Mouse (Mus musculus): ENCODE results near the gene Gemin2. TPM values are rescaled to one million over a fixed set of nuclear protein-coding genes. Genes with fewer than 3 reads are reported as not detected.
A peak's percentile ranks its signal among the peaks of the same experiment; 100 is the strongest.
"Not testable (repeated sequence)": the region's sequence is repeated elsewhere in the genome, so short reads cannot be mapped to it uniquely, and the experiment has no call there.

Gemin2 gene
- 15.7 TPM in 2 replicates for polyA plus RNA-seq (2015; fragmentation: Nextera tagmentation; extraction: Ambion mirVana)

GRCm38 (mm10) chr12:59013234-59013633, at the start of gene Gemin2:
Gene Gemin2, plus strand, starts transcription at chr12:59013393.
- Histone ChIP-seq H3K9ac (replicated peaks) (peak within 1 kb of the TSS; percentile 56), H3K4me2 (replicated peaks) (peak within 1 kb of the TSS; percentile 59), H3K27me3 (no peaks in the 10 kb centered on the region), H3K4me1 (peaks cover 35% of the 10 kb centered on the region), H3K27ac (replicated peaks) (peak within 1 kb of the TSS; percentile 83), H3K36me3 (peaks cover 7% of the 10 kb centered on the region), H3K9me3 (no peaks in the 10 kb centered on the region), H3K4me3 (peak within 1 kb of the TSS; percentile 97)
- peak; percentile 71 for ATAC-seq (replicated peaks)
- WGBS = 0% methylated on average over 28 of the region's 28 CpGs

GRCm38 (mm10) chr12:58964583-58964982, 48.6 kb upstream of the Gemin2 start:
- no peak overlapping the region for H3K27ac ChIP-seq (replicated peaks)
- 73% methylated on average over 4 of the region's 4 CpGs for WGBS
- H3K27me3 ChIP-seq = no peaks in the 10 kb centered on the region
- peaks cover 47% of the 10 kb centered on the region for H3K36me3 ChIP-seq
- no peak overlapping the region for H3K9ac ChIP-seq (replicated peaks)
- H3K9me3 ChIP-seq = no peaks in the 10 kb centered on the region
- peak; percentile 43; the same call in 1 of the 2 replicates for ATAC-seq (replicated peaks)
- H3K4me3 ChIP-seq = no peak overlapping the region
- H3K4me1 ChIP-seq = no peaks in the 10 kb centered on the region
- no peak overlapping the region for H3K4me2 ChIP-seq (replicated peaks)

GRCm38 (mm10) chr12:58976966-58977365, 36.2 kb upstream of the Gemin2 start:
- Histone ChIP-seq H3K4me1 (no peaks in the 10 kb centered on the region), H3K4me2 (replicated peaks) (no peak overlapping the region), H3K4me3 (no peak overlapping the region), H3K27ac (replicated peaks) (no peak overlapping the region), H3K9ac (replicated peaks) (no peak overlapping the region), H3K27me3 (no peaks in the 10 kb centered on the region), H3K9me3 (no peaks in the 10 kb centered on the region), H3K36me3 (peaks cover 61% of the 10 kb centered on the region)
- WGBS = 78% methylated on average over 2 of the region's 2 CpGs
- ATAC-seq (replicated peaks) = no peak

- WGBS = 79% methylated on average over 6 of the region's 6 CpGs
- H3K27me3 ChIP-seq; ATAC-seq (replicated peaks); H3K9me3 ChIP-seq; H3K4me2 ChIP-seq (replicated peaks); H3K27ac ChIP-seq (replicated peaks); H3K9ac ChIP-seq (replicated peaks); H3K4me1 ChIP-seq; H3K4me3 ChIP-seq: not testable (repeated sequence)
- peaks cover 70% of the 10 kb centered on the region for H3K36me3 ChIP-seq
Observed at GRCm38 (mm10) chr12:58981178-58981661, 32.0 kb upstream of the Gemin2 start.

GRCm38 (mm10) chr12:58985766-58986165, 27.4 kb upstream of the Gemin2 start:
- no peak overlapping the region for H3K27ac ChIP-seq (replicated peaks)
- no peak overlapping the region for H3K4me3 ChIP-seq
- H3K9ac ChIP-seq (replicated peaks) = no peak overlapping the region
- H3K9me3 ChIP-seq = no peaks in the 10 kb centered on the region
- 98% methylated on average over 3 of the region's 3 CpGs for WGBS
- ATAC-seq (replicated peaks) = no peak
- H3K4me1 ChIP-seq = no peaks in the 10 kb centered on the region
- H3K36me3 ChIP-seq = peaks cover 65% of the 10 kb centered on the region
- no peak overlapping the region for H3K4me2 ChIP-seq (replicated peaks)
- H3K27me3 ChIP-seq = no peaks in the 10 kb centered on the region

- ATAC-seq (replicated peaks) = no peak
- peak overlapping the region; percentile 80 for H3K4me2 ChIP-seq (replicated peaks)
- H3K27me3 ChIP-seq = no peaks in the 10 kb centered on the region
- H3K4me1 ChIP-seq = peaks cover 35% of the 10 kb centered on the region
- no peak overlapping the region for H3K27ac ChIP-seq (replicated peaks)
- H3K4me3 ChIP-seq = peak overlapping the region; percentile 97
- no peaks in the 10 kb centered on the region for H3K9me3 ChIP-seq
- H3K9ac ChIP-seq (replicated peaks) = 0 out of 2 replicates have a peak overlapping the region, but pooled peaks have one; percentile 86
- peaks cover 16% of the 10 kb centered on the region for H3K36me3 ChIP-seq
- WGBS = 72% methylated on average over 2 of the region's 2 CpGs
Observed at GRCm38 (mm10) chr12:59010482-59010881, 2.7 kb upstream of the Gemin2 start.

GRCm38 (mm10) chr12:59011275-59011843, 1.8 kb upstream of the Gemin2 start:
- Histone ChIP-seq H3K9me3 (no peaks in the 10 kb centered on the region), H3K27me3 (no peaks in the 10 kb centered on the region), H3K4me1 (peaks cover 35% of the 10 kb centered on the region), H3K27ac (replicated peaks) (peak overlapping the region; percentile 91), H3K36me3 (peaks cover 7% of the 10 kb centered on the region), H3K4me3 (peak overlapping the region; percentile 97), H3K4me2 (replicated peaks) (peak overlapping the region; percentile 80), H3K9ac (replicated peaks) (peak overlapping the region; percentile 86)
- WGBS = 1% methylated on average over 25 of the region's 25 CpGs
- ATAC-seq (replicated peaks) = no peak

GRCm38 (mm10) chr12:59011844-59012709, 1.1 kb upstream of the Gemin2 start, which contains the start of gene Sec23a:
Gene Sec23a, minus strand, starts transcription at chr12:59012017.
- Histone ChIP-seq H3K9me3 (no peaks in the 10 kb centered on the region), H3K9ac (replicated peaks) (peak within 1 kb of the TSS; percentile 86), H3K4me3 (peak within 1 kb of the TSS; percentile 97), H3K27ac (replicated peaks) (peak within 1 kb of the TSS; percentile 91), H3K4me2 (replicated peaks) (peak within 1 kb of the TSS; percentile 80), H3K4me1 (peaks cover 35% of the 10 kb centered on the region), H3K36me3 (peaks cover 2% of the 10 kb centered on the region), H3K27me3 (no peaks in the 10 kb centered on the region)
- under 1% methylated on average over 47 of the region's 48 CpGs for WGBS
- peak; percentile 96 for ATAC-seq (replicated peaks)

- peak overlapping the region; percentile 44; the same call in 1 of the 2 replicates for H3K9ac ChIP-seq (replicated peaks)
- peak overlapping the region; percentile 83 for H3K27ac ChIP-seq (replicated peaks)
- ATAC-seq (replicated peaks) = no peak
- H3K27me3 ChIP-seq = no peaks in the 10 kb centered on the region
- H3K9me3 ChIP-seq = no peaks in the 10 kb centered on the region
- H3K4me1 ChIP-seq = peaks cover 35% of the 10 kb centered on the region
- WGBS = 2% methylated on average over 7 of the region's 7 CpGs
- peak overlapping the region; percentile 97 for H3K4me3 ChIP-seq
- peak overlapping the region; percentile 59 for H3K4me2 ChIP-seq (replicated peaks)
- peaks cover 4% of the 10 kb centered on the region; the same call in 1 of the 2 replicates for H3K36me3 ChIP-seq
Observed at GRCm38 (mm10) chr12:59012710-59013091, 492 bp upstream of the Gemin2 start.

- Histone ChIP-seq H3K4me3 (no peak overlapping the region), H3K9ac (replicated peaks) (no peak overlapping the region), H3K36me3 (peaks cover 29% of the 10 kb centered on the region), H3K9me3 (no peaks in the 10 kb centered on the region), H3K27me3 (no peaks in the 10 kb centered on the region), H3K4me1 (peaks cover 7% of the 10 kb centered on the region; the same call in 1 of the 2 replicates), H3K27ac (replicated peaks) (no peak overlapping the region), H3K4me2 (replicated peaks) (no peak overlapping the region)
- 86% methylated on average over 8 of the region's 8 CpGs for WGBS
- ATAC-seq (replicated peaks) = no peak
Observed at GRCm38 (mm10) chr12:59017970-59018369, 4.8 kb downstream of the Gemin2 start.

GRCm38 (mm10) chr12:59019891-59020290, 6.7 kb downstream of the Gemin2 start:
- WGBS = 89% methylated on average over 2 of the region's 2 CpGs
- Histone ChIP-seq H3K27ac (replicated peaks) (no peak overlapping the region), H3K27me3 (no peaks in the 10 kb centered on the region), H3K36me3 (peaks cover 29% of the 10 kb centered on the region), H3K4me2 (replicated peaks) (no peak overlapping the region), H3K9ac (replicated peaks) (no peak overlapping the region), H3K9me3 (no peaks in the 10 kb centered on the region), H3K4me3 (no peak overlapping the region), H3K4me1 (no peaks in the 10 kb centered on the region)
- no peak for ATAC-seq (replicated peaks)

GRCm38 (mm10) chr12:59021306-59021705, 8.1 kb downstream of the Gemin2 start:
- peaks cover 29% of the 10 kb centered on the region for H3K36me3 ChIP-seq
- no peaks in the 10 kb centered on the region for H3K4me1 ChIP-seq
- no peak overlapping the region for H3K4me2 ChIP-seq (replicated peaks)
- no peaks in the 10 kb centered on the region for H3K27me3 ChIP-seq
- H3K4me3 ChIP-seq = no peak overlapping the region
- WGBS = 96% methylated on average over 4 of the region's 4 CpGs
- no peak overlapping the region for H3K27ac ChIP-seq (replicated peaks)
- no peak overlapping the region for H3K9ac ChIP-seq (replicated peaks)
- no peak for ATAC-seq (replicated peaks)
- no peaks in the 10 kb centered on the region for H3K9me3 ChIP-seq
